Mouse (Mus musculus) embryonic facial prominence, embryonic 10.5 days (tissue): ENCODE measurements around the gene Entpd2. TPM values are rescaled to one million over a fixed set of nuclear protein-coding genes. Genes with fewer than 3 reads are reported as not detected.

Experiments used
- DNase-seq: peaks from one replicate; pipeline ENCODE4 v3.0.0-alpha.2; 2017; ENCODE audit warnings: low spot score
- H3K27ac ChIP-seq: fragments of 300-500 bp; sonication (generic); replicated peaks from 2 replicates; pipeline ENCODE4 v1.5.1; 2016; ENCODE audit warnings: mild to moderate bottlenecking
- H3K27me3 ChIP-seq: fragments of 300-500 bp; sonication (generic); replicated peaks from 2 replicates; pipeline ENCODE4 v1.6.1; 2016; ENCODE audit warnings: low read depth, mild to moderate bottlenecking; ENCODE audit not compliant: poor library complexity, severe bottlenecking
- H3K36me3 ChIP-seq: fragments of 300-500 bp; sonication (generic); replicated peaks from 2 replicates; pipeline ENCODE4 v1.6.1; 2016; ENCODE audit warnings: mild to moderate bottlenecking, moderate library complexity
- H3K4me1 ChIP-seq: fragments of 300-500 bp; sonication (generic); 2 replicates; pipeline ENCODE4 v1.6.1; 2016
- H3K4me3 ChIP-seq: fragments of 300-500 bp; sonication (generic); 2 replicates; pipeline ENCODE4 v1.5.1; 2016; ENCODE audit warnings: mild to moderate bottlenecking, moderate library complexity
- H3K9me3 ChIP-seq: fragments of 300-500 bp; sonication (generic); 2 replicates; pipeline ENCODE4 v1.6.1; 2016; ENCODE audit warnings: mild to moderate bottlenecking
- WGBS: fragments of 180-500 bp; shearing (Covaris S2); methylation state at CpG from one replicate; pipeline ENCODE4 v1.1.7; 2016; 5-methylcytosine and 5-hydroxymethylcytosine counted together
- polyA plus RNA-seq: library from polyadenylated mRNA; unstranded; fragments of >200 nt; fragmentation: Nextera tagmentation; extraction: Ambion mirVana; gene quantifications from 2 replicates; pipeline ENCODE4 v1.2.1, GENCODE M21; 2016

Gene Entpd2
- polyA plus RNA-seq = 0.14 TPM in 1 of 2 replicates, not detected in the other

GRCm38 (mm10) chr2:25395721-25396596, at the start of gene Entpd2:
Entpd2 (plus strand) TSS chr2:25395874.
- H3K27me3 ChIP-seq = peaks cover 74% of the 10 kb centered on the region
- H3K4me3 ChIP-seq = peak within 1 kb of the TSS; percentile 59
- 2% methylated on average over 57 of the region's 57 CpGs for WGBS
- H3K27ac ChIP-seq = peak within 1 kb of the TSS; percentile 24; the same call in 1 of the 2 replicates
- no peaks in the 10 kb centered on the region for H3K36me3 ChIP-seq
- peaks cover 25% of the 10 kb centered on the region for H3K4me1 ChIP-seq
- H3K9me3 ChIP-seq = no peaks in the 10 kb centered on the region
- peak; percentile 46 for DNase-seq

DNA sequence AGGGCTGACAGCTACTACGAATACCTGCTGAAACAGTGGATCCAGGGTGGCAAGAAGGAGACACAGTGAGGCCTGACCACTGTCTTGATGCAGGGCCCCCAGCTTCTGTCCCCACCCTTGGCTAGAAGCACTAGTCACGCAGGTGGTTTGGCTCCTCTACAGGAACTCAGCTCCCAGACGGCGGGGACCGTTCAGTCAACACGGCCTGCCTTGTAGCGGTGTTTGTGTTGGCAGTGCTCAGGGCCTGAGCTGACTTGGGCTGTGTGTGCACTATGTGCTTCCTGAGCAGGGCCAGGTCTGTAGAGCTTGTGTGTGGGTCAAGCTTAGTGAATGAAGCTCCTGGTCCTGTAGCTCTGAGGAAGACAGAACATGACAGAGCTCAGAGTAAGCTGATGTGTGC, 47.5 kb upstream of the Entpd2 start:
- Histone ChIP-seq H3K4me1 (no peaks in the 10 kb centered on the region), H3K27ac (no peak overlapping the region), H3K9me3 (no peaks in the 10 kb centered on the region), H3K36me3 (peaks cover 99% of the 10 kb centered on the region), H3K4me3 (no peak overlapping the region), H3K27me3 (no peaks in the 10 kb centered on the region)
- no peak for DNase-seq
- 92% methylated on average over 7 of the region's 7 CpGs for WGBS

DNA sequence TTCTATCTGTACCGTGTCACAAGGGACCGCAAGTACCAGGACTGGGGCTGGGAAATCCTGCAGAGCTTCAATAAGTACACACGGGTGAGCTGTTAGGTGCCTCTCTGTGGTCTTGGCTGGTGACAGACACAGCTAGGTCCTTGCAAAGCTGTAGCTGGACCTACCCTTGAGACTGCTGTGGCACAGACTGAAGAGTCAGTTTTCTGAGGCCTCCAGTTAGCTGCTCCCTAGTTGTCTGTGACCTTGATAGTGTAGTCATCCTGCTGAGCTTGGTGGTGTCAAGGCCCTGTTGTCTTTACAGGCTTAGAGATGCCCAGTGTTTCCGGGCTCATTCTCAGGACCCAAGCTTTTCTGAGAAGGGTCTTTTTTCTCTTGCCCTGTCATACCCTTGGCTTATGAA, 46.2 kb upstream of the Entpd2 start:
- DNase-seq = no peak
- Histone ChIP-seq H3K9me3 (no peaks in the 10 kb centered on the region), H3K4me1 (no peaks in the 10 kb centered on the region), H3K27me3 (no peaks in the 10 kb centered on the region), H3K4me3 (no peak overlapping the region), H3K27ac (no peak overlapping the region), H3K36me3 (peaks cover 97% of the 10 kb centered on the region)
- 94% methylated on average over 4 of the region's 4 CpGs for WGBS

DNA sequence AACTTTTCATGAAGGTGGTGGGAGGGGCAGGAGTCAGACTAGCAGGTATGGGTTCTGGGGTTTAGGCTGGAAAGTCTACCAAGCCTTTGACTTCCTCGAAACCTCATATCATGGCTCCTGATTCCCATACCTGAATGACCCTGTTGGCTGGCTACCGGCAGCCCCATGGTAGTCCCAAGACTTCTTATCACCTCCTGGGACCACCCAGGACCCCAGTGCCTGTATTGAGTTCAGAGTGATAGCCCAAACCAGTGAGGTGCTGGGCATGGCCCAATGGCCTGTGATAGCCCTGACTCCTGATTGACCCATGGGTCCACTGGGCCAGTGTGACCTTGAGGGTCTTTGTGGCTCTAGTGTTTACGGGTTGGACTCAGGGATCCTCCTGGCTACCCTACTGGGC, 45.0 kb upstream of the Entpd2 start:
- DNase-seq = no peak
- WGBS = 94% methylated on average over 3 of the region's 3 CpGs
- no peak overlapping the region for H3K27ac ChIP-seq
- H3K27me3 ChIP-seq = no peaks in the 10 kb centered on the region
- peaks cover 10% of the 10 kb centered on the region for H3K4me1 ChIP-seq
- H3K9me3 ChIP-seq = no peaks in the 10 kb centered on the region
- H3K4me3 ChIP-seq = no peak overlapping the region
- peaks cover 85% of the 10 kb centered on the region for H3K36me3 ChIP-seq

DNA sequence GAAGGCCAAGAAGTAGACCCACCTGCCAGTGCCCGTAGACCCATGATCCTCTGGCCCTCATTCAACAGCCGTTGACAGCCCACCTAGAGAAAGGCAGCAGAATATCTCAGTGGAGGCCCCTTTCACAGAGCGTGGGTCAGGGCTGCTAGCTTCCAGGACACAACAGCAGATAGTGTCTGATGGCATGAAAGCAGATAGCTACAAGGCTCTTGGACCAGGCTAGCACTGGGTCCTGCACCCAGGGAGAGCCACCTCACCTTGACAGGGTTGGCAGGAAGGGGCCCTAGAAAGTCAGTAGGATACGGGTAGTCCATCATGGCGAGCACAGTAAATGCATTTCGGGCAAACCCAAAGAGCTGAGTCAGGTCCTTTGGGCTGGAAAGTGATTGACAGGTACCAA, 41.5 kb upstream of the Entpd2 start:
- H3K27me3 ChIP-seq = no peaks in the 10 kb centered on the region
- no peak overlapping the region for H3K27ac ChIP-seq
- WGBS = 91% methylated on average over 6 of the region's 6 CpGs
- H3K36me3 ChIP-seq = peaks cover 51% of the 10 kb centered on the region
- H3K4me1 ChIP-seq = peaks cover 23% of the 10 kb centered on the region
- H3K4me3 ChIP-seq = no peak overlapping the region
- no peak for DNase-seq
- H3K9me3 ChIP-seq = no peaks in the 10 kb centered on the region

GRCm38 (mm10) chr2:25355419-25356066, 40.1 kb upstream of the Entpd2 start:
- Histone ChIP-seq H3K36me3 (peaks cover 38% of the 10 kb centered on the region), H3K27ac (peak overlapping the region; percentile 55; the same call in 1 of the 2 replicates), H3K4me3 (peak overlapping the region; percentile 70), H3K9me3 (no peaks in the 10 kb centered on the region), H3K4me1 (peaks cover 23% of the 10 kb centered on the region), H3K27me3 (no peaks in the 10 kb centered on the region)
- 41% methylated on average over 18 of the region's 18 CpGs for WGBS
- DNase-seq = peak; percentile 11

DNA sequence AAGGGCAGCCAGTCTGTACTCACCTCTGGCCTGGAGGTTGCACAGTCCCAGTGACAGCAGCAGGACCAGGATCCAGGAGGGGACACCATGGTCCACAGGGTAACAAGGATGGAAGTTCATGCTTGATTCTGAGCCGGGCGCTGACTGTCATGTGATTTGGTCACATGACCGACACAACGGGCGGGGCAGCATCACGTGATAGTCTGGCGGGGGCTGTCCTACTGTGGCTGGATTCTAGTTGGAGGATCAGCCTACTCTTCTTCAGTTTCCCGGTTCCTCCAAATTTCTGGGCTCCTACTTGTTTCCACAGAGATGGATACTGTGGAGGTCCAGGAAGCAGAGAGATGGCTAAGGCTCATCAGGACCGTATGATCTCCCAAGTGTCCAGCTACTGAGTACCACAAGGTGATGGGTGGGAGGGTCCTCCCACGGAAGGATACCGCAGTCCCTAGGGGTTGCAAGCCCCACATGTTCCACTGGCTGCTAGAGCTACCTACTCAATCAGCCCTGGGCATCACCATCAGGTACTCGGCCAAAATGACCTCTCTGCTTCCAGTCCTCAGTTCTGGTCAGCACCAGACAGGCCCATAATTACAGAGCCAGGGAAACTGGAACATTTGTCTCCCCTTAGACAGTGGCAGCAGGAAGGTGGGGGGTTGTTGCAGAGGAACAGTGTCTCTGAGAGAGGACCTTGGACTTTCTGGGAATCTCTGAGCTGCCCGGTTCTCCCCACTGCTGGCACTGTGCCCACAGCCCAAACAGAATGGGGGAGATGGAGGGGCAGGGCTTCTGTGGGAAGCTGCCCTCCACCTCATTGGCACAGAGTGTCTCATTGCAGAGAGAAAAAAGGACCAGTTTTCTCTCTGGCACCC, 39.2 kb upstream of the Entpd2 start, which contains the start of gene Dpp7:
Gene Dpp7, minus strand, starts transcription at position 152 of the 872 bp plus-strand sequence.
- 7% methylated on average over 13 of the region's 13 CpGs for WGBS
- Histone ChIP-seq H3K27ac (peak within 1 kb of the TSS; percentile 81), H3K27me3 (no peaks in the 10 kb centered on the region), H3K4me3 (peak within 1 kb of the TSS; percentile 70), H3K9me3 (no peaks in the 10 kb centered on the region), H3K4me1 (peaks cover 23% of the 10 kb centered on the region), H3K36me3 (peaks cover 29% of the 10 kb centered on the region)
- DNase-seq = peak; percentile 91

- 79% methylated on average over 4 of the region's 4 CpGs for WGBS
- Histone ChIP-seq H3K27me3 (peaks cover 30% of the 10 kb centered on the region), H3K4me1 (peaks cover 24% of the 10 kb centered on the region), H3K27ac (no peak overlapping the region), H3K4me3 (no peak overlapping the region), H3K36me3 (no peaks in the 10 kb centered on the region), H3K9me3 (no peaks in the 10 kb centered on the region)
- DNase-seq = no peak
Measured at GRCm38 (mm10) chr2:25359848-25360247, 35.8 kb upstream of the Entpd2 start.

DNA sequence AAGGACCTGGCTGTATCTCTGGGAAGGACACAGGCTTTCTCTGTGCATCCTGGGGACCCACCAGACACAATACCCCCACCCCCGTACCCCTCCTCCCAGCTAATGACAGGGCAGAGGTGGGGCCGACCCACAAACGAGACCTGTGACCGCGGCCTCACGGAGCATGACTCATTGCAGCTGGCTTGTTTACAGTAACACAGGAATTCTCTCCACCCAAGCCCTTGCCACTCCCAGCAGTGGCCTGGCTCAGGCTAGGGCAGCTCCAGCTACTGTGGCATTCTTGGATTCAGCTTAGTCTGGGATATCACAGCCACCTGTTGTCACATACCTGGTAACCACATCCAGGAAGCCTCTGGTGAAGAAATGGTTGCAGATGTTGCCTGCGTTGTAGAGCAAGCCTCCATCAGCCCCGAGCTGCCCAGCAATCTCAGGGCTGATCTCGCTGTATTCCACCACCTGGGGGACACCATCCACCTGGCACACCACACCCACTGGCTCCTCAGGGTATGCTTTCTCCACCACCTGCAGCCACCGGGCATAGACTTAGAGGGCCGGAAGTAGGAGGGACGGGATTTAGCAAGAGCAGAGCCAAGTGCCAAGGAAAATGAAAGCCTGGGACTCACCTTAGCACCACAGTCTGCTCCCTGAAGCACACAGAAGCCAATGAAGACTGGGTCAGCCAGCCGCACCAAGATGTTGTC, 32.0 kb upstream of the Entpd2 start:
- WGBS = 66% methylated on average over 13 of the region's 13 CpGs
- H3K9me3 ChIP-seq = no peaks in the 10 kb centered on the region
- no peak overlapping the region for H3K27ac ChIP-seq
- H3K27me3 ChIP-seq = peaks cover 50% of the 10 kb centered on the region
- H3K4me3 ChIP-seq = no peak overlapping the region
- H3K36me3 ChIP-seq = no peaks in the 10 kb centered on the region
- H3K4me1 ChIP-seq = peaks cover 12% of the 10 kb centered on the region
- DNase-seq = no peak

GRCm38 (mm10) chr2:25364313-25364712, 31.4 kb upstream of the Entpd2 start:
- DNase-seq = no peak
- H3K27me3 ChIP-seq = peaks cover 54% of the 10 kb centered on the region
- no peak overlapping the region for H3K27ac ChIP-seq
- peak overlapping the region; percentile 74; the same call in 1 of the 2 replicates for H3K4me3 ChIP-seq
- H3K36me3 ChIP-seq = no peaks in the 10 kb centered on the region
- no peaks in the 10 kb centered on the region for H3K9me3 ChIP-seq
- 87% methylated on average over 4 of the region's 4 CpGs for WGBS
- H3K4me1 ChIP-seq = peaks cover 12% of the 10 kb centered on the region

GRCm38 (mm10) chr2:25364761-25365090, 30.9 kb upstream of the Entpd2 start:
- H3K27me3 ChIP-seq = peaks cover 57% of the 10 kb centered on the region
- peaks cover 12% of the 10 kb centered on the region for H3K4me1 ChIP-seq
- no peaks in the 10 kb centered on the region for H3K36me3 ChIP-seq
- no peak overlapping the region for H3K27ac ChIP-seq
- no peaks in the 10 kb centered on the region for H3K9me3 ChIP-seq
- peak overlapping the region; percentile 74 for H3K4me3 ChIP-seq
- peak; percentile 12 for DNase-seq
- 22% methylated on average over 9 of the region's 9 CpGs for WGBS
